Mouse (Mus musculus): ENCODE data around the gene Rassf9. TPM values are rescaled to one million over a fixed set of nuclear protein-coding genes. Genes with fewer than 3 reads are reported as not detected.

Rassf9 gene
- total and polyA plus RNA-seq, 3 experiments = 2.0 to 13.6 (median 6.8) TPM

DNA sequence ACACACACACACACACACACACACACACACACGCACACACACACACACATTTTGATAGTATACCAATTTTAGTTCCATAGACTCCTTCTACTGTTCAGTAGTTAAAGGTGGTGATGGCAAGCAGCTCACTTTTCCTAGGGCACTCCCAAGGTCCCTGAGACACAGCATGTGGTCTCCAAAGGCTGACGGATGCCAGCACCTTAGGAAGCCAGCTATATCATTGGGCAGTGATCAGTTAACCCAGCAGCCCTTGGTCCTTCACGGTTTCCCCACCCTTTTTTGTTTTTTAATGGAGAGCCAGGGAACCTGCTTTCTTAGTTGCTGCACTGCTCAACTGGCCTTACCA lies 588 bp upstream of the Rassf9 start:
- no peaks in the 10 kb centered on the region for H3K79me2 ChIP-seq (replicated peaks; ENCODE audit: control insufficient read depth, insufficient read depth, low read length)
- H3K36me3 ChIP-seq (ENCODE audit: control insufficient read depth, insufficient read depth, low read length) = peaks cover 5% of the 10 kb centered on the region; the same call in 1 of the 2 replicates
- TF ChIP-seq POLR2A (IDR thresholded peaks at IDR 0.05; ENCODE audit: insufficient read depth, low read depth, low read length) (no peak; the same call in 1 of the 2 replicates), CTCF (IDR thresholded peaks at IDR 0.05) (no peak), EP300 (IDR thresholded peaks at IDR 0.05; ENCODE audit: insufficient read depth, low read depth, low read length) (no peak)
- H3K4me1 ChIP-seq (ENCODE audit: control insufficient read depth, insufficient read depth, low read length) = peaks cover 4% of the 10 kb centered on the region
- peak overlapping the region; percentile 62 for H3K9ac ChIP-seq (ENCODE audit: low read depth, low read length)
- H3K27me3 ChIP-seq (ENCODE audit: control insufficient read depth, insufficient read depth, low read length) = no peaks in the 10 kb centered on the region
- peak overlapping the region; percentile 51 for H3K4me3 ChIP-seq
- 33% methylated on average over 3 of the region's 3 CpGs for WGBS
- intact Hi-C loops (cut with DNase I) = no loop called here
- no peak for DNase-seq
- H3K27ac ChIP-seq = peak overlapping the region; percentile 88

DNA sequence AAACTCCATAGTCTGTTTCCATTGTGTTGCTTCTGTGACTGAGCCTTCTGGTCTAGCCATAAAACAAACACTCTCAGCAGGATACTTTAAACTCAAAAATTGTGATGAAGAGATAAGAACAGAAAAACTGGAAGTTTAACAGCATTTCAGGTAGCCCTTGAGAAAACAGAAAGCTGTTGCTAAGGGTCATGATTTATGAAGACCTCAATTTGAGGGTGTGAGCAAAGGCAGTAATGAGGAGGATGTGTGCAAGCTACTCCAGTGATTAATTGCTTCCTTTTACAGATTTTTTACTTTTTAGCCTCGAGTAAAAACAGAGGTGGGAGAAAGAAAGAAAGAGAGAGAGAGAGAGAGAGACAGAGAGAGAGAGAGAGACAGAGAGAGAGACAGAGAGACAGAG lies 2.1 kb downstream of the Rassf9 start:
- WGBS = 4% methylated on average over 1 of the region's 1 CpGs

DNA sequence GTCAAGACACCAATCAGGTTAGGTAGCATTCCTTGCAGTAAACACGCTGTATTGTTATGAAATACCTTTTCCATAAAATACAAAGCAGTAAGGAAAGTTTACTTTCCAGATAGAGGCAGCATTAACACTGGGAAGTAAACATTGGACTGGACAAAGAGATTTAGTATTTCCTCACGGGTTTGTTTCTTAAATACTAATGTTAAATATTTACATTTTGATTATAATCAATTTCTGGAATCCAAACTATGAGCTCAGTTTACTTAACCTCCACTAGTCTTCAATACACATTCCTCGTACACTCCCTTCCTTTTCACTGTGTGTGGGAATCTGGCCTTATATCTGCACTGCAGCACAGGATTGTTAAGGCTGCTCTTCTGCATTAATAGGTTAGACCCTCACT lies 15.9 kb downstream of the Rassf9 start:
- no peak overlapping the region for H3K4me3 ChIP-seq
- no peaks in the 10 kb centered on the region; the same call in 1 of the 2 replicates for H3K79me2 ChIP-seq (replicated peaks; ENCODE audit: control insufficient read depth, insufficient read depth, low read length)
- intact Hi-C loops (cut with DNase I) = no loop called here
- WGBS = 59% methylated on average over 3 of the region's 3 CpGs
- no peaks in the 10 kb centered on the region; the same call in none of the 2 replicates for H3K36me3 ChIP-seq (ENCODE audit: control insufficient read depth, insufficient read depth, low read length)
- DNase-seq = no peak
- TF ChIP-seq CTCF (IDR thresholded peaks at IDR 0.05) (no peak), EP300 (IDR thresholded peaks at IDR 0.05; ENCODE audit: insufficient read depth, low read depth, low read length) (no peak), POLR2A (IDR thresholded peaks at IDR 0.05; ENCODE audit: insufficient read depth, low read depth, low read length) (no peak)
- H3K27ac ChIP-seq = no peak overlapping the region
- H3K4me1 ChIP-seq (ENCODE audit: control insufficient read depth, insufficient read depth, low read length) = no peaks in the 10 kb centered on the region; the same call in none of the 2 replicates
- no peaks in the 10 kb centered on the region for H3K27me3 ChIP-seq (ENCODE audit: control insufficient read depth, insufficient read depth, low read length)
- no peak overlapping the region for H3K9ac ChIP-seq (ENCODE audit: low read depth, low read length)

More for the DNA sequence above, 2.1 kb downstream of the Rassf9 start:
- Histone ChIP-seq H3K4me3 (peak overlapping the region; percentile 33), H3K36me3 (ENCODE audit: control insufficient read depth, insufficient read depth, low read length) (peaks cover 2% of the 10 kb centered on the region; the same call in 1 of the 2 replicates), H3K79me2 (replicated peaks; ENCODE audit: control insufficient read depth, insufficient read depth, low read length) (no peaks in the 10 kb centered on the region), H3K4me1 (ENCODE audit: control insufficient read depth, insufficient read depth, low read length) (no peaks in the 10 kb centered on the region), H3K27me3 (ENCODE audit: control insufficient read depth, insufficient read depth, low read length) (no peaks in the 10 kb centered on the region), H3K27ac (peak overlapping the region; percentile 88), H3K9ac (ENCODE audit: low read depth, low read length) (peak overlapping the region; percentile 34)
- no peak for DNase-seq
- intact Hi-C loops (cut with DNase I) = loop anchor here (2.0 kb wide), 1 partner anchor 173 kb away; no protein-coding TSS in a partner anchor
- TF ChIP-seq CTCF (IDR thresholded peaks at IDR 0.05) (no peak), EP300 (IDR thresholded peaks at IDR 0.05; ENCODE audit: insufficient read depth, low read depth, low read length) (no peak), POLR2A (IDR thresholded peaks at IDR 0.05; ENCODE audit: insufficient read depth, low read depth, low read length) (no peak)

DNA sequence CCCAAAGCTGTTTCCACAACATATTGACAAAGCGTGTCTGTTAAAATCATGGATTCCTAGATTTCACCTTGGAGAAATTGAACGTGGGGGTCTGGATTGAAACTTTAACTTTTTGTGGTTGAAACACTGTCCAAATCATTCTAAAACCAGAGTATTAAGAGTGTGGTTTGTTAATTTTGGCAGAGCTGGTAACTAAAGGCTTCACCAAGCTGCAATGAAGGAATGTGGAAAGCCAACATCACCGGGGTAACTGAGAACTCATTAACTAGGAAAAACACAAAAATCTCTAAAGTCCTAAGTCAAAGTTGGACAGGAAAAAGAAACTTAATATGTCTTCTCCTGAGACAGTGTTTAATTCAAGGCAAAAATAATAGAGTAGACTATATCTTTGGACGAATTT lies 41.9 kb downstream of the Rassf9 start:
- H3K4me3 ChIP-seq = no peak overlapping the region
- no peak for DNase-seq
- H3K36me3 ChIP-seq (ENCODE audit: control insufficient read depth, insufficient read depth, low read length) = no peaks in the 10 kb centered on the region
- TF ChIP-seq CTCF (IDR thresholded peaks at IDR 0.05) (no peak), POLR2A (IDR thresholded peaks at IDR 0.05; ENCODE audit: insufficient read depth, low read depth, low read length) (no peak), EP300 (IDR thresholded peaks at IDR 0.05; ENCODE audit: insufficient read depth, low read depth, low read length) (no peak)
- H3K79me2 ChIP-seq (replicated peaks; ENCODE audit: control insufficient read depth, insufficient read depth, low read length) = no peaks in the 10 kb centered on the region
- intact Hi-C loops (cut with DNase I) = no loop called here
- no peak overlapping the region for H3K27ac ChIP-seq
- no peak overlapping the region for H3K9ac ChIP-seq (ENCODE audit: low read depth, low read length)
- H3K4me1 ChIP-seq (ENCODE audit: control insufficient read depth, insufficient read depth, low read length) = no peaks in the 10 kb centered on the region
- WGBS = 57% methylated on average over 4 of the region's 4 CpGs
- H3K27me3 ChIP-seq (ENCODE audit: control insufficient read depth, insufficient read depth, low read length) = no peaks in the 10 kb centered on the region

DNA sequence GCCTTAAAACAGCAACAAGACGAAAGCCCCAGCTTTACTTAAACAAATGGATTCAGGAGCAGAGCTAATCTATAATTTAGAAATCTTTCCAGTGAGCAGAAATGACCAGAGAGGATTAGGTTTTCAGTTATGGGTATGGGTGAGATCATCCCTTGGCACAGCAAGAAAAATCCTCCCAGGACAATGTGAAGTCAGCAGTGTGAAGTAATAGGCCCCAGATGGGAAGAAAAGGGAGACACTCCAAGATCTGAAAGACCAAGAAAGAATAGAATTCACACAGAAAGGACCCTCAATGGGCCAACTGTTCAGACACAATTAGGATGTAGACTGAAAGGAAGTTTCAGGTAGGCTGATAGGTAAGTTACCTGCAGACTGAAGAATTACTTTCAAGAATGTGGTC lies 50.5 kb downstream of the Rassf9 start:
- Histone ChIP-seq H3K36me3 (ENCODE audit: control insufficient read depth, insufficient read depth, low read length) (no peaks in the 10 kb centered on the region), H3K27me3 (ENCODE audit: control insufficient read depth, insufficient read depth, low read length) (no peaks in the 10 kb centered on the region), H3K27ac (no peak overlapping the region), H3K4me1 (ENCODE audit: control insufficient read depth, insufficient read depth, low read length) (no peaks in the 10 kb centered on the region; the same call in 1 of the 2 replicates), H3K4me3 (no peak overlapping the region), H3K9ac (ENCODE audit: low read depth, low read length) (no peak overlapping the region), H3K79me2 (replicated peaks; ENCODE audit: control insufficient read depth, insufficient read depth, low read length) (no peaks in the 10 kb centered on the region)
- WGBS = 77% methylated on average over 1 of the region's 1 CpGs
- intact Hi-C loops (cut with DNase I) = no loop called here
- TF ChIP-seq POLR2A (IDR thresholded peaks at IDR 0.05; ENCODE audit: insufficient read depth, low read depth, low read length) (no peak), CTCF (IDR thresholded peaks at IDR 0.05) (no peak), EP300 (IDR thresholded peaks at IDR 0.05; ENCODE audit: insufficient read depth, low read depth, low read length) (no peak)
- DNase-seq = no peak

DNA sequence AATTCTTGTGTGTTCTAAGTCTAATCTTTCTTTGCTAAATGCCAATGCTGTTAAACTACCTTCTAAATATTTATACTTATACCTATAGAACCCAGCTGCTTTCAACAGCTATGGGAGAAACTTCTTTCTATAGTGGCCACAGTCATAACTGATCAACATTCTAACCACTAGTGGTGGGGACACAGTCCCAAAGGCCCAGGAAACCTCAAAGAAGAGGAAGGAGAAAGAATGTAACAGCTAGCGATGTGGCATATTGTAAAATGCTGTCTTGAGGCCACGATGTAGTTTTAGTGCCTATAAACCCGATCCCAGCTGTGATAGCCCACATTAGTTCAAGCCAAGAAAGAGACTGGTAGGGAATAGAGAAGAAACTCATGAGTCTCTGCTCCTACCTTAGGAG lies 65.9 kb downstream of the Rassf9 start:
- Histone ChIP-seq H3K27ac (no peak overlapping the region), H3K36me3 (ENCODE audit: control insufficient read depth, insufficient read depth, low read length) (no peaks in the 10 kb centered on the region), H3K79me2 (replicated peaks; ENCODE audit: control insufficient read depth, insufficient read depth, low read length) (no peaks in the 10 kb centered on the region), H3K9ac (ENCODE audit: low read depth, low read length) (no peak overlapping the region), H3K4me3 (no peak overlapping the region), H3K4me1 (ENCODE audit: control insufficient read depth, insufficient read depth, low read length) (no peaks in the 10 kb centered on the region), H3K27me3 (ENCODE audit: control insufficient read depth, insufficient read depth, low read length) (no peaks in the 10 kb centered on the region)
- DNase-seq = no peak
- TF ChIP-seq CTCF (IDR thresholded peaks at IDR 0.05) (no peak), EP300 (IDR thresholded peaks at IDR 0.05; ENCODE audit: insufficient read depth, low read depth, low read length) (no peak), POLR2A (IDR thresholded peaks at IDR 0.05; ENCODE audit: insufficient read depth, low read depth, low read length) (no peak)
- 88% methylated on average over 3 of the region's 3 CpGs for WGBS
- intact Hi-C loops (cut with DNase I) = no loop called here
